Mouse (Mus musculus) cortical plate, adult 2 months (tissue): ENCODE data around the gene Chd9.

ENCODE experiments used
- CTCF ChIP-seq: fragments of 200-500 bp; IDR thresholded peaks from 2 replicates; pipeline ENCODE4 v1.5.1; 2011; ENCODE audit warnings: mild to moderate bottlenecking, control low read depth, low read length; ENCODE audit not compliant: insufficient read depth; ENCODE audit errors: extremely low read depth
- POLR2A ChIP-seq: fragments of 200-500 bp; IDR thresholded peaks from 2 replicates; pipeline ENCODE4 v1.6.1; 2011; ENCODE audit warnings: mild to moderate bottlenecking, low read length, control low read depth; ENCODE audit not compliant: insufficient read depth; ENCODE audit errors: extremely low read depth

- TF ChIP-seq POLR2A: no peak
- no peak for TF ChIP-seq CTCF
Measured at GRCm38 (mm10) chr8:90843127-90843526, 15.0 kb downstream of the Chd9 start.
